Mouse (Mus musculus) liver, adult 2 months (tissue): Measurements from ENCODE around the gene E130308A19Rik.
A peak's percentile ranks its signal among the peaks of the same experiment; 100 is the strongest.

Source experiments
- CTCF ChIP-seq: fragments of 200-500 bp; IDR thresholded peaks from 2 replicates; pipeline ENCODE4 v1.5.1; 2011; ENCODE audit warnings: low read depth, low read length, control low read depth
- POLR2A ChIP-seq: fragments of 200-500 bp; IDR thresholded peaks from 2 replicates; pipeline ENCODE4 v1.6.1; 2011; ENCODE audit warnings: low read length, control low read depth; ENCODE audit not compliant: insufficient read depth; ENCODE audit errors: extremely low read depth

GRCm38 (mm10) chr4:59786661-59787060 lies 160.7 kb downstream of the E130308A19Rik start:
- peak; percentile 92 for TF ChIP-seq CTCF
- TF ChIP-seq POLR2A = no peak
